Mouse (Mus musculus): ENCODE measurements around the gene Lrig2. TPM values are rescaled to one million over a fixed set of nuclear protein-coding genes. Genes with fewer than 3 reads are reported as not detected.

Gene Lrig2
- polyA plus RNA-seq, 1 experiment from 2014 or later, result 9.1 TPM

DNA sequence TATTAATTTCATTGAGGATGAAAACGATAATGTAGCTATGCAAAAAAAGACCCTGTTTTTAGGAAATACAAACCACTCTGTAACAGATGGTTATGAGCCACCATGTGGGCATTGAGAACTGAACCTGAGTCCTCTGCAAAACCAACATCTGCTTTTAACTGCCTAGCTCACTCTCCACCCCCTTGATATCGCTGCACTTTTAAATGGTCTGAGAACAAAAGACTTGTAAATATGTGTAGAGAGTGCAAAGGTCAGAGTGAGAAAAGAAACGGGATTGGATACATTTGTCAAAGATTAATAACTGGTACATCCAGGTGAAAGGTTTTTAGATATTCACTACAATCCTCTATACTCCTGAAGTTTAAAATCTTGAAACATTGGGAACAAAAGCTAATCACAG is 42.3 kb downstream of the Lrig2 start:
- no peak overlapping the region for H3K4me3 ChIP-seq (ENCODE audit: low read length)
- H3K9ac ChIP-seq (ENCODE audit: low read depth, low read length), result no peak overlapping the region
- H3K27me3 ChIP-seq (replicated peaks; ENCODE audit: control insufficient read depth, insufficient read depth, low read length), result no peaks in the 10 kb centered on the region
- no peaks in the 10 kb centered on the region for H3K4me1 ChIP-seq (ENCODE audit: control insufficient read depth, insufficient read depth, low read length)
- peaks cover 4% of the 10 kb centered on the region; the same call in 1 of the 2 replicates for H3K36me3 ChIP-seq (ENCODE audit: control insufficient read depth, insufficient read depth, low read length)
- ATAC-seq, result peak; percentile 70
- H3K27ac ChIP-seq (ENCODE audit: low read length), result no peak overlapping the region
- H3K9me3 ChIP-seq (ENCODE audit: control insufficient read depth, low read length), result no peaks in the 10 kb centered on the region
- no peak overlapping the region for H3K4me2 ChIP-seq (ENCODE audit: low read depth, low read length)
- 67% methylated on average over 3 of the region's 3 CpGs for WGBS

DNA sequence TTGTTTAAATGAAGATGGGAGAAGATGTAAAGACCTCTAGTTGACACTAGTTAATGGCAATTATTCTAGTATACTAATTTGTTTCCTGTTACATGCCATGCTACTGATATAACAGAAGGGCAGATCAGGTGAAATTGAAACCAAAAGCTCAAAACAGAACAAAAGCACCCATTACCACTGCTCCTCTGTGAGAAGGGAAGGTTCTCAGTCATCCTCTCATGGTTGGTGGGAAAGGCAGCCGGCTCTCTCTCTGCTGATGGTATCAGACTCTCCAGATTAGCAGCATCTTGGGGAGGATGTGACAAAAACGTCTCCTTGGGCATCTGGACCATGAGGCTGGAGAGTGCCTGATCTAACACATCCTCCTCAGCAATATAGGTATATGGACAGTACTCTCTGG is 50.5 kb downstream of the Lrig2 start:
- Histone ChIP-seq H3K9ac (ENCODE audit: low read depth, low read length) (no peak overlapping the region), H3K4me3 (ENCODE audit: low read length) (no peak overlapping the region), H3K27ac (ENCODE audit: low read length) (no peak overlapping the region), H3K4me1 (ENCODE audit: control insufficient read depth, insufficient read depth, low read length) (no peaks in the 10 kb centered on the region), H3K27me3 (replicated peaks; ENCODE audit: control insufficient read depth, insufficient read depth, low read length) (no peaks in the 10 kb centered on the region), H3K9me3 (ENCODE audit: control insufficient read depth, low read length) (no peaks in the 10 kb centered on the region), H3K4me2 (ENCODE audit: low read depth, low read length) (no peak overlapping the region), H3K36me3 (ENCODE audit: control insufficient read depth, insufficient read depth, low read length) (peaks cover 10% of the 10 kb centered on the region; the same call in 1 of the 2 replicates)
- no peak for ATAC-seq
- 77% methylated on average over 2 of the region's 2 CpGs for WGBS

DNA sequence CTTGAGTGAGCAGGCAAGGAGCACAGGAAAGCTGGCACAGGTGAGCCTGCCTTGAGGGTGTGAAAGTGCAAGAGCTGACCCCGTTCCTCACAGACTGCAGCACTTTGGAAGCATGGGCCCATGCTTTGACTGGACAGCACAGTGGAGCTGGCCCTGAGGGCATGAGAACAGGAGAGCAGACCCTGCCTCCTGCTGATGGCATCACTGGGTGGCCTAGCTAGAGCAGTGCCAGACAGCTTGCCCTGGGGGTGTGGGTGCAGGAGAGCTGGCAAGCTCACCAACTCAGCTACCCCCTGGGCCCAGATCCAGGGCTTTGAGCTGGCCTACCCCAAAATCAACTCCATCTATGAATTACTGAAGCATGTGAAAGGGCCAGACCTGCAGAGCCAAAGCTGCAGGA is 53.1 kb downstream of the Lrig2 start:
- Histone ChIP-seq H3K27ac (ENCODE audit: low read length) (no peak overlapping the region), H3K9ac (ENCODE audit: low read depth, low read length) (no peak overlapping the region), H3K4me1 (ENCODE audit: control insufficient read depth, insufficient read depth, low read length) (no peaks in the 10 kb centered on the region), H3K4me3 (ENCODE audit: low read length) (no peak overlapping the region), H3K36me3 (ENCODE audit: control insufficient read depth, insufficient read depth, low read length) (0 out of 2 replicates have a peak, but pooled peaks cover 8% of the 10 kb centered on the region), H3K9me3 (ENCODE audit: control insufficient read depth, low read length) (no peaks in the 10 kb centered on the region), H3K4me2 (ENCODE audit: low read depth, low read length) (no peak overlapping the region), H3K27me3 (replicated peaks; ENCODE audit: control insufficient read depth, insufficient read depth, low read length) (no peaks in the 10 kb centered on the region)
- 93% methylated on average over 1 of the region's 1 CpGs for WGBS
- no peak for ATAC-seq

- Histone ChIP-seq H3K27ac (ENCODE audit: low read length) (no peak overlapping the region), H3K9me3 (ENCODE audit: control insufficient read depth, low read length) (no peaks in the 10 kb centered on the region), H3K27me3 (replicated peaks; ENCODE audit: control insufficient read depth, insufficient read depth, low read length) (no peaks in the 10 kb centered on the region), H3K9ac (ENCODE audit: low read depth, low read length) (no peak overlapping the region), H3K4me1 (ENCODE audit: control insufficient read depth, insufficient read depth, low read length) (no peaks in the 10 kb centered on the region), H3K4me2 (ENCODE audit: low read depth, low read length) (no peak overlapping the region), H3K36me3 (ENCODE audit: control insufficient read depth, insufficient read depth, low read length) (0 out of 2 replicates have a peak, but pooled peaks cover 3% of the 10 kb centered on the region), H3K4me3 (ENCODE audit: low read length) (no peak overlapping the region)
- no peak for ATAC-seq
- 79% methylated on average over 10 of the region's 10 CpGs for WGBS
Measured at GRCm38 (mm10) chr3:104455506-104456275, 56.0 kb downstream of the Lrig2 start.

DNA sequence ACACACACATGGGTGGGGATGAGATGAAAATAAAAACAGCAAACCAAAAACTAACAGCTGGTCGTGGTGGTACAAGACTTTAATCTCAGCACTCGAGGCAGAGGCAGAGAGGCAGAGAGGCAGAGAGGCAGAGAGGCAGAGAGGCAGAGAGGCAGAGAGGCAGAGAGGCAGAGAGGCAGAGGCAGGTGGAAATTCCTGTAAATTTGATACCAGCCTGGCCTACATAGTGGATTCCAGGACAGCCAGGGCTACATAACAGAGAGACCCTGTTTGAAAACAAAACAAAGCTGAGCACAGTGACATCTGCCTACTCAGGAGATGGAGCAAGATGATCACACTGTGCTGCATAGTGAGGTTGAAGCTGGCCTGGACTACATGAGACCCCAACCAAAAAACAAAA is 64.5 kb downstream of the Lrig2 start:
- no peak overlapping the region for H3K27ac ChIP-seq (ENCODE audit: low read length)
- H3K4me1 ChIP-seq (ENCODE audit: control insufficient read depth, insufficient read depth, low read length), result peaks cover 2% of the 10 kb centered on the region
- no peak for ATAC-seq
- H3K4me2 ChIP-seq (ENCODE audit: low read depth, low read length), result no peak overlapping the region
- H3K4me3 ChIP-seq (ENCODE audit: low read length), result no peak overlapping the region
- WGBS, result 75% methylated on average over 2 of the region's 2 CpGs
- H3K27me3 ChIP-seq (replicated peaks; ENCODE audit: control insufficient read depth, insufficient read depth, low read length), result no peaks in the 10 kb centered on the region
- H3K36me3 ChIP-seq (ENCODE audit: control insufficient read depth, insufficient read depth, low read length), result no peaks in the 10 kb centered on the region
- H3K9me3 ChIP-seq (ENCODE audit: control insufficient read depth, low read length), result no peaks in the 10 kb centered on the region
- H3K9ac ChIP-seq (ENCODE audit: low read depth, low read length), result no peak overlapping the region

GRCm38 (mm10) chr3:104446689-104447088 is 65.0 kb downstream of the Lrig2 start:
- WGBS, result 83% methylated on average over 6 of the region's 6 CpGs
- Histone ChIP-seq H3K9ac (ENCODE audit: low read depth, low read length) (no peak overlapping the region), H3K9me3 (ENCODE audit: control insufficient read depth, low read length) (no peaks in the 10 kb centered on the region), H3K4me2 (ENCODE audit: low read depth, low read length) (no peak overlapping the region), H3K27ac (ENCODE audit: low read length) (no peak overlapping the region), H3K27me3 (replicated peaks; ENCODE audit: control insufficient read depth, insufficient read depth, low read length) (no peaks in the 10 kb centered on the region), H3K4me3 (ENCODE audit: low read length) (no peak overlapping the region), H3K4me1 (ENCODE audit: control insufficient read depth, insufficient read depth, low read length) (peaks cover 6% of the 10 kb centered on the region), H3K36me3 (ENCODE audit: control insufficient read depth, insufficient read depth, low read length) (no peaks in the 10 kb centered on the region)
- no peak for ATAC-seq

- no peaks in the 10 kb centered on the region for H3K9me3 ChIP-seq (ENCODE audit: control insufficient read depth, low read length)
- H3K4me3 ChIP-seq (ENCODE audit: low read length), result no peak overlapping the region
- 41% methylated on average over 6 of the region's 6 CpGs for WGBS
- no peaks in the 10 kb centered on the region for H3K36me3 ChIP-seq (ENCODE audit: control insufficient read depth, insufficient read depth, low read length)
- no peak for ATAC-seq
- no peaks in the 10 kb centered on the region for H3K27me3 ChIP-seq (replicated peaks; ENCODE audit: control insufficient read depth, insufficient read depth, low read length)
- H3K27ac ChIP-seq (ENCODE audit: low read length), result no peak overlapping the region
- H3K4me2 ChIP-seq (ENCODE audit: low read depth, low read length), result no peak overlapping the region
- H3K4me1 ChIP-seq (ENCODE audit: control insufficient read depth, insufficient read depth, low read length), result peaks cover 8% of the 10 kb centered on the region
- no peak overlapping the region for H3K9ac ChIP-seq (ENCODE audit: low read depth, low read length)
Measured at GRCm38 (mm10) chr3:104445576-104445975, 66.1 kb downstream of the Lrig2 start.

GRCm38 (mm10) chr3:104444946-104445460 is 66.7 kb downstream of the Lrig2 start:
- Histone ChIP-seq H3K27me3 (replicated peaks; ENCODE audit: control insufficient read depth, insufficient read depth, low read length) (no peaks in the 10 kb centered on the region), H3K4me3 (ENCODE audit: low read length) (no peak overlapping the region), H3K9ac (ENCODE audit: low read depth, low read length) (no peak overlapping the region), H3K27ac (ENCODE audit: low read length) (no peak overlapping the region), H3K36me3 (ENCODE audit: control insufficient read depth, insufficient read depth, low read length) (no peaks in the 10 kb centered on the region), H3K9me3 (ENCODE audit: control insufficient read depth, low read length) (no peaks in the 10 kb centered on the region), H3K4me1 (ENCODE audit: control insufficient read depth, insufficient read depth, low read length) (peaks cover 8% of the 10 kb centered on the region), H3K4me2 (ENCODE audit: low read depth, low read length) (no peak overlapping the region)
- no peak for ATAC-seq
- WGBS, result 59% methylated on average over 3 of the region's 3 CpGs

DNA sequence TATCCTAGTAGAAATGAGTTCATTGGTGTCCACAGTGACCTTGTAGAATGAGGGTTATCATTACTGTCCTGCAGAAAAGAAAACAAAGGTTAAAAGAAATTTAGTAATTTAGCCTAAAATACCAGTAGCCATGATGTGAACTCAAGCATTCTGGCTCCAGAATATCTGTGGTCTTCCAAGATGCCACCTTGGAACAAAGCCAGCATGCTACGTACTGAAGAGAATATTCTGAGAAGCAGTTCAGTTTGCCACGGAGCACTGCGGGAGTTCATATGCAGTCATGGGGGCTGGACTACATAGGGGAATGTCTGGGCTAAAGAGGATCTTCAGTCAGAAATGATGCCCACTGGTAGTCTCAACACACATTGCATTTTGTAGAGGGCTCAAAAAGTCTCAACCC is 67.6 kb downstream of the Lrig2 start:
- no peak overlapping the region for H3K27ac ChIP-seq (ENCODE audit: low read length)
- H3K4me3 ChIP-seq (ENCODE audit: low read length), result no peak overlapping the region
- 81% methylated on average over 3 of the region's 3 CpGs for WGBS
- H3K9me3 ChIP-seq (ENCODE audit: control insufficient read depth, low read length), result no peaks in the 10 kb centered on the region
- no peak overlapping the region for H3K9ac ChIP-seq (ENCODE audit: low read depth, low read length)
- no peak overlapping the region for H3K4me2 ChIP-seq (ENCODE audit: low read depth, low read length)
- ATAC-seq, result no peak
- H3K4me1 ChIP-seq (ENCODE audit: control insufficient read depth, insufficient read depth, low read length), result peaks cover 8% of the 10 kb centered on the region
- no peaks in the 10 kb centered on the region for H3K27me3 ChIP-seq (replicated peaks; ENCODE audit: control insufficient read depth, insufficient read depth, low read length)
- H3K36me3 ChIP-seq (ENCODE audit: control insufficient read depth, insufficient read depth, low read length), result no peaks in the 10 kb centered on the region
